Mouse (Mus musculus) megakaryocyte, adult 5-6 weeks (primary cell): Measurements from ENCODE around the gene Plscr1. TPM values are rescaled to one million over a fixed set of nuclear protein-coding genes. Genes with fewer than 3 reads are reported as not detected.

Source experiments
- ATAC-seq: 2 replicates; pipeline ENCODE4 v1.8.0; 2016; ENCODE audit warnings: mild to moderate bottlenecking, inconsistent platforms; ENCODE audit not compliant: poor library complexity, severe bottlenecking
- total RNA-seq, 2 experiments: library from RNA; stranded (forward) in 1 of 2; stranded (reverse) in 1 of 2; fragments of 153-499, 151-499 nt in 1 of 2; fragments of 221-1000, 200-1000 nt in 1 of 2; gene quantifications; 2 replicates each; pipeline versions ENCODE4 v1.2.3 to v1.2.4; 2015 to 2017

Plscr1 gene
- total RNA-seq, 2 experiments from 2014 or later: 19.8 to 35.0 TPM

DNA sequence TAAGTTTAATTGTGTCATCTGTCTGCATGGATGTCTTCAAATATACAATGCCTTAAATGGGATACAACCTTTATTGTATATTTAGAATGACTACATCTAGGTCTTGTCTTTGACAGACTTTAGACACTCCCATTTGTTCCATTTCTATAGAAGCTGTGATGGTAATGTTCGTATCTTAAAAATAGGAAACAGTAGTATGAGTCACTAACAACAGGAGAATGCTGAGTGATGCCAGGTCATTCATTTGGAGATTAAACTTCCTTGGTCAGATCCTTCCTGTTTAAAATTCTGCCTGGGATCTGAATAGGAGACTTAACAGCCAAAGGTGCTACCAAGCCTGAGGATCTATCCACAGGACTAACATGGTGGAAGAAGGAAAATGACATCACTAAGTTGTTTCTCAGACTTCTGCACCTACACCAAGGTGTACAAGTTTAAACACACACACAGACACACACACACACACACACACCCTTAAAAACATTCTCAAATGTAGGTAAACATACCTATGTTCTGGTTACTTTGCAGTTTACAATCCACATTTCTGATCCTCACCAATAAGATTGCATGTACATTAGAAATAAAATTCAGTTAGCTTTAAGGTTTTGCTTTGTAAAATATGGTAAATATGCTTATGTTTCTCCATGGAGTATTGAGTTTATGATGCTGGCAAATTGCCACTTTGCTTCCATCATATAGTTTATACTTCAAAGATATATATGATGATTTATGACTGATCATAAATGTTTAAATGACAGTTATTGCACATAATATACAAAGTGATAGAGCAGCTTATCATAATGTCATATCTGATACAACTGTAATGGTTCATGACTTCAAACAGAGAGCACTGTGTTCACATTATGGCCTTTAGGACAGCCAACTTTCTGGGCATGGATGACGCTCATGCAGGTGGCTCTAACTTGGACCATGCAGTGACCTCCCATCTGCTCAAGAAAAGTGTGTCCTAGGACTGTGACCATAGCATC is 44.3 kb downstream of the Plscr1 start:
- ATAC-seq: no peak

DNA sequence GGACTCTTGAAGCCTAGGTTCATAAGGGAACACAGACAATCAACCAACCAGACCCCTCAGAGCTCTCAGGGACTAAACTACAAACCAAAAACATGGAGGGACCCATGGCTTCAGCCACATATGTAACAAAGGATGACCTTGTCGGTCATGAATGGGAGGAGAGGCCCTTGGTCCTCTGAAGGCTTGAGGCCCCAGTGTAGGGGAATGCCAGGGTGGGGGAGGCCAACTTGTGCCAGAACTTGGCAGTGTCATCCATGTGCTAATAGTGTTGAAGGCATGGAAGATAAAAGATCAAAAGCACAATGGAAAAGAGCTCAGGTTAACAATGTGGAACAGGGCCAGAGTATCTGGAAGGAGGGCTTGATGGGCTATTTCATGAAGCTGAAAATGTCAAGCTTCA is 48.7 kb downstream of the Plscr1 start:
- ATAC-seq: no peak

DNA sequence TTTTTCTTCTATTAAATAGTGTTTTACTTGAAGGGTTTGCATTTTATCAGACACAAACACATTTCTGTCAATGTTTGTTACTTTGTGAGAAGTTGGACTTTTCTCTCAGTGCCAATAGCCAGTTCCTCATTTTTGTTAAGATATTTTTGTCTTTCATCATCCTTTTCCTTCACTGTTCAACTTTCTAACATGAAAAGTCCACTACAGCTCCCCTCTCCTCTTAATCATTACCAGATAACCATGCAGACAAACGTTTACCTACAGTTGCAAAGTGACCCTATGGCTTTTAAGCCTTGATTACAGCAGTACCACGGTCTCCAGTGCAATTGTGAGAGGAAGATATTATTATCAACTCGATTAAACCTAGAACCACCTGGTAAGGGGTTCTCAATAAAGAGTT is 51.7 kb downstream of the Plscr1 start:
- ATAC-seq: no peak

- ATAC-seq: no peak
Observed at GRCm38 (mm10) chr9:92305075-92305474, 55.5 kb downstream of the Plscr1 start.

- ATAC-seq: no peak
Observed at GRCm38 (mm10) chr9:92305620-92306220, 56.2 kb downstream of the Plscr1 start.

GRCm38 (mm10) chr9:92309077-92309476 is 59.5 kb downstream of the Plscr1 start, which contains the start of gene 1700057G04Rik:
Gene 1700057G04Rik, plus strand, starts transcription at chr9:92309377.
- ATAC-seq: no peak

DNA sequence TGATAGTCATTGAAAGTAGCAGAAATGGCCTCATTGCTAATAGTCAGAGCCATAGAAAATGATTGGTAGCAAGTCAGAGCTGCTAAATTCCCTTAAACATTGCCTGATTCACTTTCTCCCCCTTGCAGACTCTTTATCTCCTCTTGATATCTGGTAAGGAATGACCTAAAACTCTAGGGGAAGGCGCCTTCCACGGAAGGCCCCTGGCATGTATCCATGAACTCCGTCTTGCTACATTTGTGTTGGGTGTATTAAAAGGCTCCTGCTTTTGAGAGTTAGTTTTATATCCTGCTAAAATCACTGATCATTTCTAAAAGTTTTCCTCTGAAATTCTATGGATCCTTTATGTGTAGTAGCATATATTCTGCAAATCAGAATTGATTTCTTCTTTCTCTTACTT is 67.2 kb downstream of the Plscr1 start:
- no peak for ATAC-seq

Other genes starting within 250 kb of the Plscr1 start
- not detected in 2 replicates for gene Plscr5, start 56.8 kb upstream of the Plscr1 start, total RNA-seq (2015)
- not detected in 2 replicates for gene Plscr5, start 56.8 kb upstream of the Plscr1 start, total RNA-seq (2017)
- not detected in 2 replicates for gene Plscr2, start 25.9 kb downstream of the Plscr1 start, total RNA-seq (2015)
- gene Plscr2, start 25.9 kb downstream of the Plscr1 start, total RNA-seq (2017): not detected in 2 replicates
- gene 1700057G04Rik, start 59.6 kb downstream of the Plscr1 start, total RNA-seq (2015): not detected in 2 replicates
- not detected in 2 replicates for gene 1700057G04Rik, start 59.6 kb downstream of the Plscr1 start, total RNA-seq (2017)
- 0.25 and 0.48 TPM in 2 replicates for gene Plscr4, start 207.6 kb downstream of the Plscr1 start, total RNA-seq (2015)
- 0.22 and 0.53 TPM in 2 replicates for gene Plscr4, start 207.6 kb downstream of the Plscr1 start, total RNA-seq (2017)